Mouse (Mus musculus): ENCODE measurements around the gene Add1.
A peak's percentile ranks its signal among the peaks of the same experiment; 100 is the strongest.

Gene Add1

DNA sequence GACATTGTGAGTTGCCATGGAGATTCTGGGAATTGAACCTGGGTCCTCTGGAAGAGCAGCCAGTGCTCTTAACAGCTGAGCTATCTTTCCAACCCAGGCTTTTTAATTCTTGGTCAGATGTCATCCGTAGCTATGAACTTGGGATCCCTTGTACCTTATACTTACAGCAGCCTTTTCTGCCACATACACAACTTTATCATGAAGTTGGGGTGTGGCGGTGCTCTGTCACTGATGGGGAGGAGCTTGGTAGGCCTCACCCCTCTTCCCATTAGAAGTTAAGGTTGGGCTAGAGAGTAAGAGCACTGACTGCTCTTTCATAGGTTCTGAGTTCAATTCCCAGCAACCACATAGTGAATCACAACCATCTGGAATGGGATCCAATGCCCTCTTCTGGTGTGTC is 59.5 kb downstream of the Add1 start:
- DNase-seq = no peak

DNA sequence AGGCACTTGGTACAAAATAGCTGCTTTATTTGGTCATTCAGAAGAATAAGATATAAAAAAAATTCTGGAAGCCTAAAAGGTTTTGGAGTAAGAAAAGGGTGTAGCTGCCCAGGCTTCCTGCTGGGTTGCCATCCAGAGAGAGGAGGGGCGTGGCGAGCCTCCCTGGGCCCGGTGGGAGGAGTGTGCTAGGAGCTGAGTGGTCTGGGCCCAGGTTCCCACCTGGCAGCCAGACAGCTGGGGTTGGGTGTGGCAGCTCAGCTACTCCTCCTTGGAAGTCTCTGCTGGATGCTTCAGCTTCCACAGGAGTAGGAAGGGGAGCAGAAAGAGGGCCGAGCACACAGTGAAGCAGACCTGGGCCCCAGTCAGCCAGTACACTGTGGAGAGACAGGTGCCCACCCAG is 60.2 kb downstream of the Add1 start:
- peak; percentile 67 for DNase-seq

DNA sequence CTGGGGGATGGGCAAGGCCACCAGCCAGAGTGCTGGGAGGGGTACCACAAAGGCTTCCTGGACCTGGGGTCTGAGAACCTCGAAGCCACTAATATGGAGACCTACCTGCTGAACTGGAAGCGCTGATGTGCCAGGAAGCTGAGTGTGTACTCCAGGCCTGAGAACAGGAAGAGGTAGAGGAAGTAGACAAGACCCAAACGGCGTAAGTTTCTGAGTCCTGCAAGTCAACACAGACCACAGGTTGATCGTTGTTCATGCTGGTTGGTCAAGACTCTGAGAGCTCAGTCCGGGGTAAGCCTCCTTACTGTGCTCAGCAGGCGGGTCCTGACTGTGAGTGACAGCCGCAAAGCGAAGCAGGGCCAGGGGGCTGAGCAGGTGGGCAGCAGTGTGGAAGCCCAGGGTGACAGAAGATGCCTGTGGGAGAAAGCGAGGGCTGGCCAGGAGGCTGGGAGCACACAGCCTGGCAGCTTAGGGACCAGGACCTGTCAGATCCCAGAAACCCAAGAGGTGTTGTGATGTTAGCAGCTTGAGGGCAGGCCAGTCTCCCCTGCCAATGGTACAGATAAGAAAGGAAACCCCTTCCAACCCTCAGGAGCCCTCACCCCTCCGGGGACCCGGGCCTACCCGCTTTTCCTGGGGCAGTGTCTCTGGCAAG is 61.4 kb downstream of the Add1 start:
- DNase-seq = no peak

DNA sequence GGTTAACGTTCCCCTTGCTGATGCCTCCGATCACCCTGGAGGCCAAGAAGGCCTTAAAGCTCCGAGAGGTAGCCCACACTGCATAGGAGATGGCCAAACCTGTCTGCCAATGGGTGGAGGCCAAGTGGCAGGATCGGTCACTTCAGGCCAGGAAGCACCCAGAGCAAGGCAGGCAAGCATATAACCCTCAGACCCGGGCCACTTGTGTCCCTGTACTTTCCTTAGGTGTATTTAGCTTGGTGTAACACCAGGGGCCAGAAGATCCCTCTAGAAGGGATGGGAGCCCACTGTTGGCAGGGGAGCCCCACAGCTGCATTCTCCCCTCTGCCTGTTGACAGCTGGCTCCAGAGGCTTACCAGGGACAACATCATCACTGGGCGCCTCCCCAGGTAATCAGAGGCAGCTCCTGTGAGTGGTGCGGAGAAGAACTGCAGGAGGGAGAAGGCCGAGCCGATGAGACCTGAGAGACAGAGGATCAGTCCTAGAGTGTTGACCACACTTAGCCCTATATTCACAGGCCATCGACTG is 62.3 kb downstream of the Add1 start:
- DNase-seq = no peak

DNA sequence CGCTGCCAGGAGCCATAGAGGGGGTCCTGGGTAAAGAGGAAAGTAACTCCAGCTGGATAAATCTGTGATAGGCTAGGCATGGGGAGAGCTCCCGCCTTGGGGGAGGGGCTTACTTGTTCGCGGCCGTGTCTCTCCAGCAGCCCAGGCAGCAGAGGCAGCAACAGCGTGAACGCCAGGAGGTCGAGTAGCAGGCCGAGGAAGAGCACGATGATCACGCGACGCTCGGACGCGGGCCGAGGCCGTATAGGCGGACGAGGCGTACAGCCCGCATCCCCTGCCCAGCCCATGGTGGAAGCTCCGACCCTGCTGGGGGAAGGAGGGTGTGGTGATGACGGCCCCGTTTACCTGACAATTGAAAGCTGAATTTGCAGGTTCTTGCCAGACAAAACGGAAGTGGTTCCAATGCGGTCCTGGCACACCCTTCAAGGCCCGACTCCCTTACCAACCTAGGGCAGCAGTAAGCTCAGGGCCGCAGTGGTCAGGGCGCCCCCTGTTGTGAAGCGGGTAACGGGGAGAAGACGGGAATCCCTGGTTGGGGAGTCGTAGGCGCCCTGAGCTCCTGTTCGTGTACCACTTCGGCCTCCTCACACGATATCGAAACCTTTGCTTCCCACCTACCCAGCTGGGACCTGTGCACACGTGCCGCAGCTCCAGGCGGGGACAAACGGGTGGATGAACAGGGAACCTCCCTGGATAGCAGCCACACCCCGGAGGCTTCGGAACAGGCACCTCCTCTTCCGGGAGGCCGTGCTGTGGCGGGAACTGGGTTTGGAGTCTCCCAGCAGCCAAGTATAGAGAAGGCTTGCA is 63.2 kb downstream of the Add1 start, which contains the start of gene Mfsd10:
TSS of gene Mfsd10 (minus strand) at position 732 of the 807 bp plus-strand sequence.
- peak; percentile 89 for DNase-seq

DNA sequence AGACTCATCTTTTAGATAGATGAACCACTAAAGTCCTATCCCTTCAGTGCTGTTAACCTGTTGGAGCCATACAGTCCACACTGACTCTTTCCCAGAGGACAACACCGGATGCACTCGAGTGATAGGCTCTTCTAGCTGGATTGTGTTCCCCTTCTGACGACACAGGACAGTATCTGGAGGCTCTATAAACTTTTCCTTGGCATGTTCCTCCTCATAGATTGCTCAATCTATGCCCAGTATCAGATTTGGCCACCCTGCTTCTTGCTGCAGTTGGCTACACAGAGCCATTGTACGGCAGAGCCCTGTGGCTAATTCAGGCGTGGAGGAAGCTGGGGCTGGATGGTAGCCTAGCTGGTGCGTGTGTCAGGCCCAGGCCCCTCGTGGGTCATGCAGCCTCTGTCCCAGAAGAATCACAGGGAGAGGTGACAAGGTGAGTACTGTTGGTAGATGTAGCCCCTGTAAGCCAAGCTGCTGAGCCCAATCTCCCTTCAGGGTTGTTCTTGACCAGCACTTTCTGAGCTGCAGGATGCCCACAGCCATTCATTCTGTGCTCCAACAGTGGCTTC is 64.2 kb downstream of the Add1 start:
- DNase-seq = no peak

DNA sequence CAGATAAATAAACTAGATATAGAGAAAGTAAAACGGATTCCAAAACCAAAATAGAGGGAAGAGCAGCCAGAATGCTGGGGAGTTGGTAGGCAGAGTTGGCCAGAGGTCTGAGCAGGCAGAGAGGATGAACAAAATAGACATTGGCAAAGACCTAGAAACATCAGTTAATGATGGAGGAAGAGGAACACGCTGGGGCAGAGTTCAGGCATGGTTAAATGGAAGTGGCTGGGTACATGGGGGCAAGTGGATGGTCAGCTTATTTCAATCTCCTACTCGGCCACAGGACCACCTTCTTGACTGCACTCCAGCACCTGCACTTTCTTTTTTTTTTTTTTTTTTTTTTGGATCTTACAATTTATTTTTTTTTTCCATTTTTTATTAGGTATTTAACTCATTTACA is 68.5 kb downstream of the Add1 start:
- no peak for DNase-seq

DNA sequence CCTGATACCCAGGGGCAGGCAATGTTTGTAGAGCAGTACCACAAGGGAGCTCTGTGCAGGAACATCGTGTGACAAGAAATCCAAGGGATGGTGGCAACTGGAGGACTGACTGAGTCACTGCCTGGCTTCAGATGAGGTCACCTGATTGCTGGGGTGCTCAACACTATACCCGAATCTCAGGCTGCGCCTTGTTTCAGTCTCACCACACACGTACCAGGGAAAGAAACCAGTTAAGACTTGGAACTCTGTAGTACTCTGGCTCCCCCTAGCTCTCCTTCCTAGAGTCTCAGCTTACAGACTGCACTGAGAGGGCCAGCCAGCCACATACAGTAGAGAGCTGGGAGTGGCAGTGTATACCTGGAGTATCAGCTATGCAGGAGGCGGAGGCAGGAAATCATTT is 69.5 kb downstream of the Add1 start:
- peak; percentile 71 for DNase-seq

DNA sequence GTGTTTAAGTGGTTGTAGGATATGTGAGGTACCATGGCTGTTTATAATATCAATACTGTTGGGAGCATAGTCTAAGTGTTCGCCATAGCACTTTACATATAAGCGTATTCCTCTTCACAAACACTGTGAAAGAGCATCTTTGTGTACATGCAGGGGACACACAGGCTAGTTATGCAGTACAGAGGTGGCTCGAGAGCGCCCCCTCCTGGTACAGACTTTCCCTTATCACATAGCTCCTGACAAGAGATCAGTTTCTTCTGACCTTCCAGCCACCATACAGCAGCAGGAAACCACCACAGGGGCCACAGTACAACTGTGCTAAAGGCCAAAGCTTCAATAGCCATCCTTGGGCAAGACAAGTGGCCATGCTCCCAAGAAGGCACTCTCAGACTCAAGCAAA is 74.1 kb downstream of the Add1 start:
- peak; percentile 61 for DNase-seq

DNA sequence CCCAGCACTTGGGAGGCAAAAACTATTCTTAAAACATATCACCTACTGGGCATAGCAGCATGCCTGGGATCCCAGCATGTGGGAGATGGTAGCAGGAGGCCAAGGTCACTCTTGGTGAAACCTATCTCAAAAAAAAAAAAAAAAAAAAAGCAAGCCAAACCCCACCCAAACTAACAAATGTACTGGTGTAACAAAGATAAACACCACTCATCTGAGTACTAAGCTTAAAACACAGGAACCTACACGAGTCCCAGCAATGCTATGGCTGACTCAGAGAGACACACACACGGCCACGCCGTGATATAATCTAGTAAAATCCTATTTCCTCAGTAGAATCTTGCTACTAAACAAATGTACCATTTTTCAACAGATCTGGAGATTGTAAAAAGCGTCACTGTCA is 79.5 kb downstream of the Add1 start:
- no peak for DNase-seq

DNA sequence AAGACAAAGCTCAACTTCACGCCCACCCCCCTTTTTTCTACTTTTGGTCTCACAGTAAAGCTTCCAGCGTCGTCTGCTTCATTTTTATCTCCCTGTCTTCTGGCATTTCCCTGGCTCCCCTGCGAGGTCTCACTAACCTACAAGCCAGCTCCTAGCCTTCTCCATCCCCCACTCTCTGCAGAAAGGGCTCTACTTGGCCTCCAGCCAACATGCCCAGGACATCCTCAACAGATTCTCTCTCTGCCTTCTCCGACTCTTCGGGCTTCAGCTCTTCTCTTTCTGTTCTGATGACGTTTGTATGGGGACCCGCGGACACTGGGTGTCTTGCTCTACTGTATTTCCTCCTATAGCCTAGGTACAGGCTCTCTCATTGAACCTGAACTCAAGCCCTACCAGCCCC is 81.4 kb downstream of the Add1 start:
- DNase-seq = no peak

DNA sequence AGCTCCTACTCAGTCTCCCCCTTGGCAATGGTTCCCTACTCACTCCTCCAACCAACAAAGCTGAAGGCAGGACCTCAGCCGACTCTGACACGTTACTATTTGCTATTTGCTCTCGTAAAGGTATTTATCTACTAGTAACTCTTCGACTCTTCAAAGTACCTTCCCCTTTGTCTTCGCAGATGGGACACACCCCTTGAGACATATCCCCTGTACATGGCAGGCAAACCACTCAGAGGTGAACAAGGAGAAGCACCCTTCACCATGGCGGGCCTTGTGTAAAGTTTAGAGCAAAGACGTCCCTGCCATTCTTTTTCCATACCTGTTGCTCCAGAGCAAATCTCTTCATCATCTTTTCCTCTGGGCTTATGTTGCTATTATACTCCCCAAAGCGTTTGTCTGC is 84.1 kb downstream of the Add1 start:
- no peak for DNase-seq

DNA sequence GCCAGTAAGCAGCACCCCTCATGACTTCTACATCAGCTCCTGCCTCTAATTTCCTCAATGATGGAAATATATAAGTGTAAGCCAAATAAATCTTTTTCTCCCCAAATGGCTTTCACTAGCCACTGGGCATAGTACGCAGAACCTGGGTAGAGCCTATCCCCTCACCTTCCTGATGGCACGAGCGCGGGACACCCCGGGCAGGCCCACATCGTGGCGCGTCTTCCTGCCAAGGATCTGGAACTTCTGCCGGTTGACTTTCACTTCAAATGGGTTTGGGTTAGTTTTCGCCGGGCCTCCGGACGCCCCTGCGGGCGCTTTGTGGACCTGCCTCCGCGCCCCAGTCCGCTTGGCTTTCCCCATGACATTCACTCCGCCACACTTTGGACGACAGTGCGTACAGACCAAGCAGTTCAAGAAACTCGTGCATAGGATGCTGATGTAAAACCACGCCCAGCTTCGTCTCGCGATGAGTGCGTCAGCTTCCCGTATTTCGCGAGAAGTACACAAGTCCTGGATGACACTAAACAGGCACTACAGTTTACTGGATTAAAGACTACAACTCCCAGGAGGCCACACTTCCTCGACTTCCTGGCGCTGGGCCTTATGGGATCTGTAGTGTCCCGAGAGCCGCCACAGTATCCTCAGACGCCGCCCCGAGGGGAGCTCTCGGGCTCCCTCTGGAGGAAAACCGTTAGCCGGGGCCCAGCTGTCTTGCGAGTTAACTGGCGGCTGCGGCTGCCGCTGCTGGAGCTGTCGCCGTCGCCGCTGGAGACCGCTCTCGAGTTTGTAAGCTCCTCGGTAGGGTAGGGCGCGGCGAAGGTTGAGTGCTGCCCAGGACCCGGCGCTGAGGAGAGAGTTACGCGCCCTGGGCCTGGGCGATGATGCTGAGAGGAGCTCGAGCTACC is 86.5 kb downstream of the Add1 start, which contains the start of the genes Nop14 and Grk4:
TSS of gene Nop14 (minus strand) at position 463 of the 905 bp plus-strand sequence.
TSS of gene Grk4 (plus strand) at position 694 of the 905 bp plus-strand sequence.
- DNase-seq = peak; percentile 100

DNA sequence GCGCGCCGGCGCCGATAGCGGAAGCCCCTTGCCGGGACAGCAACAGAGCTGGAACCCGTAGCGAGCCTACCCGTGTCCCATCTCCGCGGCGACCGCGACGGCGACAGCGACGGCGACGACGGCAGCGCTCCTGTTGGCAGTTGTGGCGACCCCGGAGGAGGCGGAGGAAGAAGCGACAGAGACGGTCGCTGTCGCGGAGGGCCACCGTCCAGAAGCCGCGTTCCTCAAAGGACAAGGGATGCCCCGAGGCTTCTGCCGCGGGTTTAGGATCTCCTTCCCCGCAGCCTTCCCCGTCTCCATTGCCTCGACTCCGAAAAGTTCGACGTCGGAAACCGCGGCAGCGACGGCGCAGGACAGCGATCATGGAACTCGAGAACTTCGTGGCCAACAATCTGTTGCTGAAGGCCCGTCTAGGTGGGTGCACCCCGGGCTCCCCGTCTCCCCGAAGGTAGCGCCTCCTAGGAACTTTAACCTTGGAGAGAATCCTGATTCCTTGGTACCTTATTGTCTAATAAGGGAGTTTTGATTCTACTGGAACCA is 87.2 kb downstream of the Add1 start:
- DNase-seq = no peak

DNA sequence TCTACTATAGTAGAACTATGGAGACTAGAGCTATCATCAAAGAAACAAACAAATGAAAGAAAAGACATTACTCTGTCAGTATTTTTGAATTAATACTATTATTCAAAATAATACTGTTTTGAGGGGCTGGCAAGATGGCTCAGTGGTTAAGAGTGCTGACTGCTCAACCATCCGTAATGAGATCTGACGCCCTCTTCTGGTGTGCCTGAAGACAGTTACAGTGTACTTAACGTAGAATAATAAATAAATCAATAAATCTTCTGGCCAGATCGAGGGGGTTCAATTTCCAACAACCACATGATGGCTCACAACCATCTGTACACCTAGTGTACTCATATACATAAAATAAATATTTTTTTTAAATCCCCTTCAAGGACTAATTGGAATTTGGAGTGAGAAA is 88.4 kb downstream of the Add1 start:
- no peak for DNase-seq

DNA sequence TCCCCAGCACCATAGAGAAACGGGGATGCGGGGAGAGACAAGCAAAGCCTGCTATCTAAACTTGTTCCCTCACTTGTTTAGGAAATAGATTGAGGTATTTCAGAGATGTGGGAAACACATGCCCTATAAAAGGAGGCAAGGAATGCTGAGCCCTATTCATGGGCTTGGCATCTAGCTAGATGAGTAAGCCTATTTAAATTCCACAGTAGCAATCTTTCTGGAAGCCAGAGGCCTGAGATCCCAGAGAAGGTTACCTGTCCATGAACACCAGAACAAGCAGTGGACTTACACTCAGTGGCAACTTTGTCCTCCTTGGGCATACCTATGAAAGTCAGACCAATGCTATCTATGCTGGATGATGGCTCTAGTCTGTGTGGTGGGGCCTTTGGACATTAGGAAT is 89.8 kb downstream of the Add1 start:
- no peak for DNase-seq

DNA sequence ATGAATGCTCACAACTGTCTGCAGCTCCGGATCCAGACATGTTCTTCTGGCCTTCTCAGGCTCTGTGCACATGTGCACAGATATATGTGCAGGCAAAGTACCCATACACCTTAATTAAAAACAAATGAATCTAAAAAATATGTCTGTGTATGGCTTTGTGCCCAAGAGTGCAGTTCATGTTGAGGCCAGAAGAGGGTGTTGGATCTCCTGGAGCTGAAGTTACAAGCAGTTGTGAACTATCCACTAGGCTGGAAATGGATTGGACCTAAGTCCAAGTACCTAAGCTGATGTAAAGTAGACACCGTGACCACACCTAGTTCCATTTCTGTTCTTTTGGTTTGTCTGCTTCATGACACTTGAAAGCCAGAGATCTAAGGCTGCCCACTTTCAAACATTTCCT is 96.0 kb downstream of the Add1 start:
- no peak for DNase-seq

DNA sequence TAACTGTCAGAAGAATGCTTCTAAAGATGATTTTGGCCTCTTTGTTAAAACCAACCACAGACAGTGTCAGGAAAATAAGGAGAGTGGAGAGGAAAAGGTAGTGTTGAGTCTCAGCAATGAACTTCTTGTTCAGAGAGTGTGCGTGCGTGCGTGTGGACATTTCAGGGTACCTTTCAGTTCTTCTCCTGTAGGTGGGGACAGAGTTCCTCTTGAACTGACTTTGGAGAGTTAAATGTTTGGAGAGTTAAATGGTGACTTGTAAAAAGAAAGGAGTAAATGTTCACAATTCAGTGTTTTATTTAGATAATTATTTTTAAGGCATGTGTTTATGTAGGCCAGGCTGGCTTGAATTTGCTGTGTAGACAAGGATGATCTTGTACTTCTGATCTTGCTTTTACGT is 96.8 kb downstream of the Add1 start:
- no peak for DNase-seq

All from lung, postnatal 10 days (tissue).